Mouse (Mus musculus): ENCODE data around the gene Kmt2d. TPM values are rescaled to one million over a fixed set of nuclear protein-coding genes. Genes with fewer than 3 reads are reported as not detected.

Gene Kmt2d
- polyA plus RNA-seq (2017; shearing (Covaris generic)), result 31.2 TPM

GRCm38 (mm10) chr15:98871070-98871915 lies at the start of gene Kmt2d:
Gene Kmt2d, minus strand, starts transcription at chr15:98871204.

GRCm38 (mm10) chr15:98917538-98918498 lies 46.8 kb upstream of the Kmt2d start, which contains the start of gene Lmbr1l:
Gene Lmbr1l, minus strand, starts transcription at chr15:98918231.

DNA sequence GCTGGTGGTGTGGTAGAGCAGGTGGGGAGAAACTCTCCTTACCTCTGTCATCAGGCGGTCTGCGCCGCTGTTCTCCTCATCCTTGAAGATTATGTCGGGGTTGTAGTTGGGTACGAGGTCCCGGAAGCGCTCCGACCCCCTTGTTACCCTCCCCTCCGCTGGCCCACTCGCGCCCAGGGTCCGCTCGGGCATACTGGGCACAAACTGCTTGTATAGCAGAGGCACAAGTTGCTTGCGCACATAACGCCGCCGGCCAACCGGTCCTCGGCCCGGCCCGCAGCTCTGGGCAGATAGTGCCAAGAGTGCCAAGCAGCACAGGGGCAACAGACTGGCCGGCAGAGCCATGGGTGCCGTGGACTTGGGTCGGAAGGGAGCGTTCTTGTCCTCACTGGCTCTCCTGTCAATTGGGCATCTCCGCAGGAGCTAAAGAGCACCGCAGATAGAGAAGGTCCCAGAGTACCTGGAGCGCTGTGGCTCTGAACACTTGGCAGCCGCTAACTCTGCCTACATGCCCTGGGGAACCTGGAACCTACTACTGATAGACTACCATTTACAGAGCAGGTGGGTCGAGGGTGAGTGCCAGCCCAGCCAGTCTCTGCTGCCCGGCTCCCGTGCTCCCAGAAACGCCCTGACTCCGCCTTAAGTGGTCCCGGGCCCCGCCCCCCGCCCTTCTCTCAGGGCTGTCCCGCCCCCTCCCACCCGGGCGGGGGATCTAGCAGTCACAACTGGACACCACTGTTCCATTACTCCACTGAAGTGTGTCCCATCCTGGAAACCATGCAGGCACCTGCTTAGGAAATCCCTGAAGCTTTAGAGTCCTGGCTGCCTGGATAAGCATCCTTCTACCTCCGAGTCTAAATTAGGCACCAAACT lies 27.2 kb upstream of the Kmt2d start, which contains the start of gene Dhh:
TSS of gene Dhh (minus strand) at position 613 of the 873 bp plus-strand sequence.

DNA sequence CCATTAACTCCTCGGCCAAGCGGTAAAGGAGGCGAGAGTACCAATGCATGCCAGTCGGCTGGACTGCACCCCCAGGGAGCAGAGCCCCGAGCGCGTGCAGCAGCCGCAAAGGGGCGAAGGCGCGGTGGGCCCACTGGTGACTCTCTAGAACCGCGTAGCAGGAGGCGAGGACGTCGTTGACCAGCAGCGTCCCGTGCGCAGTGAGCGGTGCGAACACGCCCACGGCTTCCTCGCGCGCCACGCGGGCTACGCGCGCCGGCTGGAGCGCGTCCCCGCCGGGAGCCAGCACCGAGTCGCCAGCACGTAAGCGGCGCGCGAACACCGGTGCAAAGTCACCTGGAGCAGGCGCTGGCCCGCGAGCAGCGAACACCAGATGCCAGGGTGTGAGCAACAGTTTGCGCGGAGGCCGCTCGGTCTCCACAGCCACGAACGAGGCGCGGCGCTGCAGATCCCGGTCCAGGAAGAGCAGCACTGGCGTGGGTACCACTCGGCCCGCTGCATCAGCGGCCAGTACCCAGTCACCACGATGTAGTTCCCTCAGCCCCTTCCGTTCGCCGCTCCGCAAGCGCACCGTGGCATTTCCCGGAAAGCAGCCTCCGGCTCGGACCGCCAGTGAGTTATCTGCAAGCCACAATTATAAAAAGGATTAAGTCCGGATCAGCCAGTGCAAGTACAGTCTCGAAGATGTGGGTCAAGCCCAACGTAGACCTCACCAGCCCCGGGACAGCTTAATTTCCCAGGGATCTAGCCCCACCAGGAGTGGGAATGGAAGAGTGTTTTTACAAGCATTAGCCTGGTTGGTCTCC lies 23.1 kb upstream of the Kmt2d start, which contains the start of gene Rhebl1:
TSS of gene Rhebl1 (minus strand) at position 601 of the 806 bp plus-strand sequence.

GRCm38 (mm10) chr15:98830736-98831683 lies 40.0 kb downstream of the Kmt2d start, which contains the start of gene Prkag1:
Gene Prkag1, minus strand, starts transcription at chr15:98831521.

GRCm38 (mm10) chr15:98809390-98809789 lies 61.6 kb downstream of the Kmt2d start, which contains the start of gene Ddn:
Gene Ddn, minus strand, starts transcription at chr15:98809490.

GRCm38 (mm10) chr15:98789661-98790535 lies 81.1 kb downstream of the Kmt2d start, which contains the start of gene Wnt1:
Gene Wnt1, plus strand, starts transcription at chr15:98789857.

Other genes with a start within 250 kb of the Kmt2d start
- gene Cacnb3, start 240.4 kb downstream of the Kmt2d start, polyA plus RNA-seq (2017; shearing (Covaris generic)), result 0.71 TPM
- gene Ddx23, start 208.3 kb downstream of the Kmt2d start, polyA plus RNA-seq (2017; shearing (Covaris generic)), result 21.9 TPM
- 0.87 TPM for gene Rnd1, start 193.7 kb downstream of the Kmt2d start, polyA plus RNA-seq (2017; shearing (Covaris generic))
- not detected for gene Ccdc65, start 163.0 kb downstream of the Kmt2d start, polyA plus RNA-seq (2017; shearing (Covaris generic))
- gene Fkbp11, start 143.0 kb downstream of the Kmt2d start, polyA plus RNA-seq (2017; shearing (Covaris generic)), result 0.74 TPM
- 148 TPM for gene Arf3, start 108.0 kb downstream of the Kmt2d start, polyA plus RNA-seq (2017; shearing (Covaris generic))
- gene Wnt10b, start 93.1 kb downstream of the Kmt2d start, polyA plus RNA-seq (2017; shearing (Covaris generic)), result 0.20 TPM
- not detected for gene Wnt1, start 81.3 kb downstream of the Kmt2d start, polyA plus RNA-seq (2017; shearing (Covaris generic))
- not detected for gene Ddn, start 61.7 kb downstream of the Kmt2d start, polyA plus RNA-seq (2017; shearing (Covaris generic))
- 129 TPM for gene Prkag1, start 39.7 kb downstream of the Kmt2d start, polyA plus RNA-seq (2017; shearing (Covaris generic))
- gene Rhebl1, start 23.3 kb upstream of the Kmt2d start, polyA plus RNA-seq (2017; shearing (Covaris generic)), result 17.2 TPM
- gene Dhh, start 27.3 kb upstream of the Kmt2d start, polyA plus RNA-seq (2017; shearing (Covaris generic)), result not detected
- gene Lmbr1l, start 47.0 kb upstream of the Kmt2d start, polyA plus RNA-seq (2017; shearing (Covaris generic)), result 70.7 TPM
- 434 TPM for gene Tuba1b, start 63.4 kb upstream of the Kmt2d start, polyA plus RNA-seq (2017; shearing (Covaris generic))
- gene Gm49450, start 82.3 kb upstream of the Kmt2d start, polyA plus RNA-seq (2017; shearing (Covaris generic)), result not detected
- gene Tuba1a, start 82.5 kb upstream of the Kmt2d start, polyA plus RNA-seq (2017; shearing (Covaris generic)), result 182 TPM
- gene Tuba1c, start 158.7 kb upstream of the Kmt2d start, polyA plus RNA-seq (2017; shearing (Covaris generic)), result 49.3 TPM
- gene Prph, start 184.0 kb upstream of the Kmt2d start, polyA plus RNA-seq (2017; shearing (Covaris generic)), result not detected
- gene Troap, start 203.4 kb upstream of the Kmt2d start, polyA plus RNA-seq (2017; shearing (Covaris generic)), result 0.72 TPM
- not detected for gene C1ql4, start 216.6 kb upstream of the Kmt2d start, polyA plus RNA-seq (2017; shearing (Covaris generic))
- gene Dnajc22, start 222.0 kb upstream of the Kmt2d start, polyA plus RNA-seq (2017; shearing (Covaris generic)), result not detected

All from CD4-positive, CD25-positive, alpha-beta regulatory T cell (primary cell).